Mouse (Mus musculus): ENCODE measurements around the gene Fggy. TPM values are rescaled to one million over a fixed set of nuclear protein-coding genes. Genes with fewer than 3 reads are reported as not detected.

Gene Fggy
- total and polyA plus RNA-seq, 2 experiments from 2014 or later: 2.7 to 3.9 TPM

DNA sequence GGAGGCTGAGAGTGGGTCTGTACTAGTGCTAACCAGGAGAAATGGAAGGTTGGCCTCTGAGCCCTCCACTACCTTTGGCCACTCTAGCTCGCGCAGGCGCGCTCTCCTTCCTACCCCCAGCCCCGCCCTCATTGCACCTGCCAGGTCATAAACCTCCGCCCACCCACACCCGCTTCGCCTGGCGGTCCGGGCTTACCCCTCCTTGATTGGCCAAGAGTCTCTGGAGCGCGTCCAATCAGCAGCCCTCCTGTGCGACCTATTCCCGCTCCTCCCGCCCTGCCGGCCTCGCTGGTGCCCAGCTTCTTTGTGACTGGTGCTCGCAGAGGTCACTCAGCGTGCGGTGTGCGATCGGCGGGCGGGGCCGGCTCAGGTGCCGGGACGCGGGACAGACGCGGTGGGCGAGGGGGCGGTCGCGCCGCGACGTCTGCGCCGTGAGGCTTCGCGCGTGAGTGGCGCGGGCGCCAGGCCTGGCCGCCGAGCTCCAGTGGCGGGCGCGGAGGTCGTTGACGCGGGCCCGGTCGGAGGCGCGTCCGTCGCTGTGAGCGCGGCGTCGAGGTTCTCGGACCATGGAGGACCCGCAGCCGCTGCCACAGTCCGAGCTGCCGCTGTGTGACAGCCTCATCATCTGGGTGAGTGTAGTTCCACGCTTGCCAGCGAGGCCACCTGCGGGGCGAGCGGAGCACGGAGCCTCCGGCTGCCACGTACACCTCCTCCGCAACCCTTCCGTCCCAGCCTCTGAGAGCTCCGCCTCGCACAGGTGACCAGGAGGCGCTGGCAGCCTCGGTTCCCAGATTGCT lies 409.8 kb downstream of the Fggy start, which contains the start of gene Hook1:
Gene Hook1, plus strand, starts transcription at position 313 of the 797 bp plus-strand sequence.
- H3K4me3 ChIP-seq (ENCODE audit: low read depth, low read length): peak within 1 kb of the TSS; percentile 70
- peak within 1 kb of the TSS; percentile 83 for H3K4me2 ChIP-seq (ENCODE audit: low read depth, low read length)
- H3K9ac ChIP-seq (replicated peaks; ENCODE audit: low read depth, low read length): peak within 1 kb of the TSS; percentile 70
- WGBS: 1% methylated on average over 67 of the region's 82 CpGs
- H3K36me3 ChIP-seq (replicated peaks; ENCODE audit: control insufficient read depth, insufficient read depth, low read length): no peaks in the 10 kb centered on the region
- DNase-seq (ENCODE audit: low spot score) (peak; percentile 92), ATAC-seq (ENCODE audit: insufficient read depth, low read depth) (peak; percentile 100)
- H3K9me3 ChIP-seq (replicated peaks; ENCODE audit: control insufficient read depth, low read length): no peaks in the 10 kb centered on the region
- peak within 1 kb of the TSS; percentile 36; the same call in 1 of the 2 replicates for H3K27ac ChIP-seq (ENCODE audit: low read depth)
- H3K27me3 ChIP-seq (ENCODE audit: control insufficient read depth, insufficient read depth, low read length): no peaks in the 10 kb centered on the region
- H3K4me1 ChIP-seq (ENCODE audit: control insufficient read depth, insufficient read depth): 0 out of 2 replicates have a peak, but pooled peaks cover 8% of the 10 kb centered on the region
- no peak for TF ChIP-seq CTCF (IDR thresholded peaks at IDR 0.05; ENCODE audit: low read depth)
- TF ChIP-seq EP300 (IDR thresholded peaks at IDR 0.05; ENCODE audit: low read depth): no peak
